Mouse (Mus musculus) CH12.LX (cell line): Measurements from ENCODE around the gene Gm20431. TPM values are rescaled to one million over a fixed set of nuclear protein-coding genes. Genes with fewer than 3 reads are reported as not detected.

Experiments
- DNase-seq: peaks from one replicate; pipeline ENCODE4 v3.0.0-alpha.2; 2013; ENCODE audit errors: extremely low read depth
- H3K27ac ChIP-seq: 2 replicates; pipeline ENCODE4 v1.5.1; 2012; ENCODE audit warnings: low read depth, mild to moderate bottlenecking, control low read depth, moderate library complexity; ENCODE audit not compliant: insufficient read depth
- H3K27me3 ChIP-seq: replicated peaks from 2 replicates; pipeline ENCODE3; 2012; ENCODE audit warnings: inconsistent platforms
- H3K36me3 ChIP-seq, 2 experiments: replicated peaks in 1 of 2; 2 replicates each; pipeline versions ENCODE3 to v1.6.1; 2012; ENCODE audit warnings: inconsistent platforms in 1 of 2, low read length in 1 of 2, mild to moderate bottlenecking in 1 of 2, mixed read lengths in 1 of 2, moderate library complexity in 1 of 2; ENCODE audit not compliant: control insufficient read depth in 1 of 2, insufficient read depth in 1 of 2
- H3K4me1 ChIP-seq, 2 experiments: 2 replicates each; pipeline ENCODE4 v1.6.1; 2012; ENCODE audit warnings: inconsistent platforms in 1 of 2, moderate library complexity in 1 of 2; ENCODE audit not compliant: insufficient read depth in 2 of 2, control insufficient read depth in 1 of 2
- H3K4me2 ChIP-seq: 2 replicates; pipeline ENCODE4 v1.6.1; 2012; ENCODE audit warnings: low read depth, mild to moderate bottlenecking, control low read depth; ENCODE audit not compliant: poor library complexity, insufficient read depth, severe bottlenecking
- H3K4me3 ChIP-seq, 3 experiments: fragments of 150-350 bp in 1 of 3; sonication (generic) in 1 of 3; replicated peaks in 1 of 3; 2 replicates each; pipeline versions ENCODE3 to v1.5.1; 2011 to 2012; ENCODE audit warnings: low read depth in 2 of 3, low read length in 2 of 3, mild to moderate bottlenecking in 2 of 3, moderate library complexity in 2 of 3, control low read depth in 1 of 3, improper control_type of control experiment in 1 of 3, inconsistent platforms in 1 of 3, mixed read lengths in 1 of 3; ENCODE audit not compliant: poor library complexity in 1 of 3
- H3K79me2 ChIP-seq: replicated peaks from 2 replicates; pipeline ENCODE4 v1.6.1; 2012; ENCODE audit warnings: mild to moderate bottlenecking, moderate library complexity; ENCODE audit not compliant: control insufficient read depth, poor library complexity, insufficient read depth, severe bottlenecking; ENCODE audit errors: extremely low read depth
- H3K9ac ChIP-seq: 2 replicates; pipeline ENCODE4 v1.6.1; 2012; ENCODE audit warnings: low read depth, mild to moderate bottlenecking, control low read depth, moderate library complexity; ENCODE audit not compliant: insufficient read depth
- H3K9me3 ChIP-seq: replicated peaks from 2 replicates; pipeline ENCODE3; 2012; ENCODE audit warnings: low read length, inconsistent platforms, mixed read lengths
- BHLHE40 ChIP-seq: IDR thresholded peaks from 2 replicates; pipeline ENCODE4 v1.6.1; 2011; ENCODE audit warnings: mild to moderate bottlenecking, low read depth, low read length, improper control_type of control experiment
- CTCF ChIP-seq, 2 experiments: IDR thresholded peaks in 1 of 2; conservative IDR thresholded peaks in 1 of 2; 2 replicates each; pipeline ENCODE4 v1.5.1; 2011 to 2012; ENCODE audit warnings: low read depth in 2 of 2, low read length in 2 of 2, improper control_type of control experiment in 1 of 2, inconsistent platforms in 1 of 2, mild to moderate bottlenecking in 1 of 2, moderate library complexity in 1 of 2
- EP300 ChIP-seq: IDR thresholded peaks from 2 replicates; pipeline ENCODE4 v1.6.1; 2011; ENCODE audit warnings: low read length, improper control_type of control experiment
- ETS1 ChIP-seq: conservative IDR thresholded peaks from 2 replicates; pipeline ENCODE4 v1.6.1; 2012; ENCODE audit warnings: low read depth, mild to moderate bottlenecking, inconsistent platforms, low read length, improper control_type of control experiment, moderate library complexity
- GABPA ChIP-seq: IDR thresholded peaks from 2 replicates; pipeline ENCODE4 v1.6.1; 2012; ENCODE audit warnings: low read depth, low read length, improper control_type of control experiment, inconsistent platforms; ENCODE audit not compliant: insufficient replicate concordance
- HCFC1 ChIP-seq: IDR thresholded peaks from 2 replicates; pipeline ENCODE4 v1.6.1; 2012; ENCODE audit warnings: low read depth, mild to moderate bottlenecking, inconsistent platforms, low read length, improper control_type of control experiment
- JUND ChIP-seq: conservative IDR thresholded peaks from 2 replicates; pipeline ENCODE4 v1.6.1; 2011; ENCODE audit warnings: low read depth, low read length, improper control_type of control experiment
- MAZ ChIP-seq: IDR thresholded peaks from 2 replicates; pipeline ENCODE4 v1.6.1; 2012; ENCODE audit warnings: low read depth, mild to moderate bottlenecking, inconsistent platforms, low read length, improper control_type of control experiment, moderate library complexity
- MEF2A ChIP-seq: IDR thresholded peaks from 2 replicates; pipeline ENCODE4 v1.6.1; 2014; ENCODE audit warnings: low read depth, mild to moderate bottlenecking, inconsistent platforms, low read length, improper control_type of control experiment, borderline replicate concordance
- NELFE ChIP-seq: IDR thresholded peaks from 2 replicates; pipeline ENCODE4 v1.6.1; 2011; ENCODE audit warnings: low read depth, low read length, improper control_type of control experiment
- NRF1 ChIP-seq: IDR thresholded peaks from 2 replicates; pipeline ENCODE4 v1.6.1; 2014; ENCODE audit warnings: low read depth, mild to moderate bottlenecking, inconsistent platforms, low read length, improper control_type of control experiment, moderate library complexity
- PAX5 ChIP-seq: IDR thresholded peaks from 2 replicates; pipeline ENCODE4 v1.6.1; 2012; ENCODE audit warnings: low read length, inconsistent platforms, mixed read lengths
- POLR2A ChIP-seq: IDR thresholded peaks from 2 replicates; pipeline ENCODE4 v1.6.1; 2011; ENCODE audit warnings: low read depth, mild to moderate bottlenecking, improper control_type of control experiment, low read length
- POLR2AphosphoS2 ChIP-seq: IDR thresholded peaks from 2 replicates; pipeline ENCODE4 v1.6.1; 2011; ENCODE audit warnings: low read depth, low read length, improper control_type of control experiment
- SMC3 ChIP-seq: IDR thresholded peaks from 2 replicates; pipeline ENCODE4 v1.6.1; 2011; ENCODE audit warnings: low read depth, low read length, improper control_type of control experiment
- TBP ChIP-seq: conservative IDR thresholded peaks from 2 replicates; pipeline ENCODE4 v1.6.1; 2011; ENCODE audit warnings: low read depth, low read length, improper control_type of control experiment
- ZMIZ1 ChIP-seq: IDR thresholded peaks from 2 replicates; pipeline ENCODE4 v1.6.1; 2012; ENCODE audit warnings: low read depth, mild to moderate bottlenecking, inconsistent platforms, low read length, improper control_type of control experiment
- ZNF384 ChIP-seq: IDR thresholded peaks from 2 replicates; pipeline ENCODE4 v1.6.1; 2012; ENCODE audit warnings: low read depth, low read length, improper control_type of control experiment, inconsistent platforms
- dilution Hi-C: fragments of 300-500 bp; cut with MboI; formaldehyde crosslinking; loops from 2 replicates; pipeline ENCODE4 v1.14.3; 2020; ENCODE audit warnings: low sequenced_read_pairs; ENCODE audit not compliant: extremely low pct_unique_long_range_greater_than_20kb, extremely low pct_ligation_motif_present
- in situ Hi-C: fragments of 300-500 bp; cut with MboI; formaldehyde crosslinking; loops from 3 replicates; pipeline ENCODE4 v1.14.3; 2019; ENCODE audit warnings: low sequenced_read_pairs, low pct_ligation_motif_present, low pct_unique_long_range_greater_than_20kb, mixed read lengths
- polyA plus RNA-seq: library from polyadenylated mRNA; unstranded; fragments of >175 nt; gene quantifications from 2 replicates; pipeline ENCODE4 v1.2.1, GENCODE M21; 2012; ENCODE audit warnings: low read depth; ENCODE audit not compliant: insufficient read length
- total RNA-seq, 2 experiments: library from RNA; depleted of rRNA; stranded (reverse); fragments of 300-350 nt in 1 of 2; fragments of >200 nt in 1 of 2; gene quantifications; 2 replicates each; pipeline ENCODE4 v1.2.3; 2012 to 2014

Gm20431 gene
- total and polyA plus RNA-seq, 3 experiments, result 2.4 to 15.0 TPM; not detected in 1

- DNase-seq, result no peak
- H3K4me3 ChIP-seq, result no peak overlapping the region
- no peaks in the 10 kb centered on the region for H3K79me2 ChIP-seq
- in situ Hi-C loops (no loop called here), dilution Hi-C loops (no loop called here)
- no peak overlapping the region for H3K4me2 ChIP-seq
- TF ChIP-seq ZNF384, result no peak
- no peak for TF ChIP-seq MAZ
- no peak for TF ChIP-seq EP300
- TF ChIP-seq ZMIZ1, result no peak
- no peak for TF ChIP-seq POLR2A
- no peak for TF ChIP-seq POLR2AphosphoS2
- TF ChIP-seq SMC3, result no peak
- no peak for TF ChIP-seq CTCF (conservative IDR thresholded peaks at IDR 0.05 in 1 of 2, IDR thresholded peaks at IDR 0.05 in 1 of 2; ENCODE audit: low read depth in 2 of 2, low read length in 2 of 2)
- no peak for TF ChIP-seq NELFE
- no peak for TF ChIP-seq ETS1
- no peak for TF ChIP-seq MEF2A
- no peaks in the 10 kb centered on the region for H3K9me3 ChIP-seq
- no peak overlapping the region for H3K9ac ChIP-seq
- H3K27ac ChIP-seq, result no peak overlapping the region
- peaks cover 70% of the 10 kb centered on the region for H3K27me3 ChIP-seq
- peaks cover 9 to 11% of the 10 kb centered on the region in 2 experiments for H3K4me1 ChIP-seq
- no peaks in the 10 kb centered on the region for H3K36me3 ChIP-seq
Measured at GRCm38 (mm10) chr2:167702126-167702525, 40.8 kb upstream of the Gm20431 start.

DNA sequence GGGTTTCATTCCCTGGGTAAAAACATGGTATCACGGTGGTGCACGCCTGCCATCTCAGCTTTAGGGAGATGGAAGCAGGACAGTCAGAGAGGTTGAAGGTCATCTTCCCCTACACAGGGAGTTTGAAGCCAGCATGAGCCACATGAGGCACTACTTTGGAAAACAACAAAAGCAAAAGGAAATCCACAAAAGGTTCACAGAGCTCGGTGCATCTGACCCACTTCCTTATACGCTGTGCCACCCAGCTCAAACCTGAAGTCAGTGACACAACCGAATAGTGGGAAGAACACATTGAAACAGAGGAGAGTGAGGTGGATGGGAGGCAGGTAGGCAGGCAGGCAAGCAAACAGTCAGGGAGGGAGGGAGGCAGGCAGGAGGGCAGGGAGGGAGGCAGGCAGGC lies 40.2 kb upstream of the Gm20431 start:
- TF ChIP-seq PAX5, result no peak
- no peak for TF ChIP-seq TBP
- no peak for TF ChIP-seq NRF1
- no peak for TF ChIP-seq BHLHE40
- TF ChIP-seq CTCF (conservative IDR thresholded peaks at IDR 0.05 in 1 of 2, IDR thresholded peaks at IDR 0.05 in 1 of 2; ENCODE audit: low read depth in 2 of 2, low read length in 2 of 2), result no peak
- no peak for TF ChIP-seq ZMIZ1
- TF ChIP-seq JUND, result no peak
- TF ChIP-seq HCFC1, result no peak
- TF ChIP-seq NELFE, result no peak
- no peak for TF ChIP-seq GABPA
- TF ChIP-seq, all 38 proteins: peak for 0
- Histone ChIP-seq H3K4me2 (no peak overlapping the region), H3K27me3 (peaks cover 64% of the 10 kb centered on the region), H3K36me3 (no peaks in the 10 kb centered on the region), H3K27ac (no peak overlapping the region), H3K9me3 (no peaks in the 10 kb centered on the region), H3K4me3 (no peak overlapping the region), H3K79me2 (no peaks in the 10 kb centered on the region), H3K9ac (no peak overlapping the region), H3K4me1 (peaks cover 9 to 11% of the 10 kb centered on the region in 2 experiments)
- in situ Hi-C loops (no loop called here), dilution Hi-C loops (no loop called here)
- no peak for DNase-seq
